Mouse (Mus musculus) neural tube, embryonic 10.5 days (tissue): ENCODE data around the gene Cep83.
"Not testable (repeated sequence)": the region's sequence is repeated elsewhere in the genome, so short reads cannot be mapped to it uniquely, and the experiment has no call there.

ENCODE experiments used
- DNase-seq: peaks from one replicate; pipeline ENCODE4 v3.0.0-alpha.2; 2017; ENCODE audit warnings: low spot score; ENCODE audit errors: extremely low spot score

The Cep83 gene

GRCm38 (mm10) chr10:94688420-94689175 lies at the start of gene Cep83:
Gene Cep83 (plus strand): TSS chr10:94688654.
- peak; percentile 94 for DNase-seq

- DNase-seq: no peak
These were observed 49.2 kb upstream of the Cep83 start for GRCm38 (mm10) chr10:94639281-94639680.

GRCm38 (mm10) chr10:94640067-94640466 lies 48.4 kb upstream of the Cep83 start:
- no peak for DNase-seq

- DNase-seq: no peak
These were observed 24.4 kb upstream of the Cep83 start for GRCm38 (mm10) chr10:94664036-94664435.

GRCm38 (mm10) chr10:94664455-94664854 lies 24.0 kb upstream of the Cep83 start:
- no peak for DNase-seq

GRCm38 (mm10) chr10:94668147-94668546 lies 20.3 kb upstream of the Cep83 start:
- DNase-seq: no peak

GRCm38 (mm10) chr10:94687801-94688419 lies 544 bp upstream of the Cep83 start:
- no peak for DNase-seq

GRCm38 (mm10) chr10:94689176-94689510 lies 689 bp downstream of the Cep83 start:
- DNase-seq: no peak

GRCm38 (mm10) chr10:94690376-94690775 lies 1.9 kb downstream of the Cep83 start:
- no peak for DNase-seq

- DNase-seq: no peak
These were observed 3.7 kb downstream of the Cep83 start for GRCm38 (mm10) chr10:94692163-94692562.

- DNase-seq: no peak
These were observed 17.3 kb downstream of the Cep83 start for GRCm38 (mm10) chr10:94705643-94706258.

- DNase-seq: no peak
These were observed 18.2 kb downstream of the Cep83 start for GRCm38 (mm10) chr10:94706695-94707094.

- no peak for DNase-seq
These were observed 21.3 kb downstream of the Cep83 start for GRCm38 (mm10) chr10:94709622-94710319.

GRCm38 (mm10) chr10:94710320-94710695 lies 21.9 kb downstream of the Cep83 start:
- no peak for DNase-seq

GRCm38 (mm10) chr10:94720300-94720699 lies 31.8 kb downstream of the Cep83 start:
- no peak for DNase-seq

GRCm38 (mm10) chr10:94728053-94728452 lies 39.6 kb downstream of the Cep83 start:
- DNase-seq: not testable (repeated sequence)

- no peak for DNase-seq
These were observed 42.0 kb downstream of the Cep83 start for GRCm38 (mm10) chr10:94730445-94730844.

- DNase-seq: no peak
These were observed 46.4 kb downstream of the Cep83 start for GRCm38 (mm10) chr10:94734829-94735228.

GRCm38 (mm10) chr10:94740221-94740620 lies 51.8 kb downstream of the Cep83 start:
- DNase-seq: no peak

GRCm38 (mm10) chr10:94741459-94741858 lies 53.0 kb downstream of the Cep83 start:
- no peak for DNase-seq

GRCm38 (mm10) chr10:94747011-94747410 lies 58.6 kb downstream of the Cep83 start:
- no peak for DNase-seq

GRCm38 (mm10) chr10:94771496-94771895 lies 83.0 kb downstream of the Cep83 start:
- no peak for DNase-seq
